Mouse (Mus musculus): ENCODE data around the gene Mmp25. TPM values are rescaled to one million over a fixed set of nuclear protein-coding genes. Genes with fewer than 3 reads are reported as not detected.

Gene Mmp25
- total and polyA plus RNA-seq, 2 experiments from 2014 or later, result 1.2 TPM

GRCm38 (mm10) chr17:23681086-23681485 lies 36.0 kb upstream of the Mmp25 start:
- DNase-seq (ENCODE audit: low spot score), result no peak
- no peak overlapping the region for H3K4me3 ChIP-seq (ENCODE audit: low read length)
- no peak for ATAC-seq
- H3K9ac ChIP-seq (replicated peaks; ENCODE audit: low read length), result no peak overlapping the region
- 81% methylated on average over 10 of the region's 10 CpGs for WGBS
- no peaks in the 10 kb centered on the region for H3K9me3 ChIP-seq (ENCODE audit: low read length)
- TF ChIP-seq CTCF (IDR thresholded peaks at IDR 0.05; ENCODE audit: low read depth), result no peak
- H3K4me2 ChIP-seq (ENCODE audit: low read depth, low read length), result no peak overlapping the region
- H3K27ac ChIP-seq, result no peak overlapping the region
- peaks cover 7% of the 10 kb centered on the region; the same call in 1 of the 2 replicates for H3K4me1 ChIP-seq (ENCODE audit: insufficient read depth, low read length)
- peaks cover 59% of the 10 kb centered on the region for H3K27me3 ChIP-seq (ENCODE audit: insufficient read depth, low read length)
- no peaks in the 10 kb centered on the region for H3K36me3 ChIP-seq (ENCODE audit: insufficient read depth, low read length)

DNA sequence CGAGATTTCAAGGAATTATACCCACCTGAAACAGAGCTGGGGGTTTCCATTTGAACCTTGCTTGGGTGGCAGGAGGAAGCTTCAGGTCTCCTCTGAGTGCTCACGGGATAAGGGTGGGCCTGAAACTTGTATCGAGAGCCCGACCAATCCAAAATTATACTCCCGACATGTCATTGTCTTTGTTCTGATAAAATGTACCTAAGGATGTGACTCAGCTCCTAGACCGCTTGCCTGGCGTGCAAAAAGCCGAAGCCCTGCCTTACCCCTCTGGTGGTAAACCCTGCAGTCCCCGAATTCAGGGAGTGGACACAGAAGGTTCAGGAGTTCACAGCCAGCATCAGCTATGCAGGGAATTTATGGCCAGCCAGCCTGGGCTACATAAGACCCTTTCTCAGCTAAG lies 35.3 kb upstream of the Mmp25 start:
- no peak overlapping the region for H3K27ac ChIP-seq
- H3K36me3 ChIP-seq (ENCODE audit: insufficient read depth, low read length), result no peaks in the 10 kb centered on the region
- H3K4me1 ChIP-seq (ENCODE audit: insufficient read depth, low read length), result peaks cover 7% of the 10 kb centered on the region; the same call in 1 of the 2 replicates
- H3K27me3 ChIP-seq (ENCODE audit: insufficient read depth, low read length), result peaks cover 59% of the 10 kb centered on the region
- no peak for DNase-seq (ENCODE audit: low spot score)
- H3K9me3 ChIP-seq (ENCODE audit: low read length), result no peaks in the 10 kb centered on the region
- no peak overlapping the region for H3K4me3 ChIP-seq (ENCODE audit: low read length)
- no peak overlapping the region for H3K9ac ChIP-seq (replicated peaks; ENCODE audit: low read length)
- H3K4me2 ChIP-seq (ENCODE audit: low read depth, low read length), result no peak overlapping the region
- WGBS, result 83% methylated on average over 9 of the region's 9 CpGs
- ATAC-seq, result no peak
- no peak for TF ChIP-seq CTCF (IDR thresholded peaks at IDR 0.05; ENCODE audit: low read depth)

DNA sequence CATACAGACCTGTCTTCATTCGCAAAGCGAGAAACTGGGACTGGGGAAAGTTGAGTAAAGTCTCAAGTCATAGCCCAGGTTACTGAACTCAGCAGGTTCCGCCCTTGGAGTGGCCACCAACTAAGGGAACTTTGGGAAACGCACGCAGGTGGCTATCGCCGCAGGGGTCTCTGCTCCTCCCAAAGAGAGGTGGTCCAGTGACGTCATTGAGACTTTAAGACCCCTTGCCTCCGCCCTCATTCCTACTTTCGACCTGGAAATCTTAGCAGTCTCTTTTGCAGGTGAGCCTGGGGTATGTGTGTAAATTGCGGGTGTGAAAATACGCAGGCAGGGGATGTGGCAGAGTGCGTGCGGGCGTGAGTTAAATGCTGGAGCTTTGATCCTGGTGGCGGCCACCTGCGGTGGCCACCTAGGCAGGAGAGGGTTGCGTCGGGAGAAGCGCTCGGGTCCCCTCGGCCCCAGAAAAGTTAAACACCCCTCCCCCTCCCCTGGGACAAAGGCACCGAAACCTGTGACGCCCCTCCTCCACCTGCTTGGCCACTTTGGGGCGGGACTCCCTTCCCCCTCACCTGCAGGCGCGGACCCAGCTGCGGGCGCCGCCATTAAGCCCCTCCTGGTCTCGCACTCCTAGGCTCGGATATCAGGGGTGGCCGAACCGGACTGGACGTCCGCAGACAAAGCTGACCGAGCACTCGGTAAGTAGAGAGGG lies 34.2 kb upstream of the Mmp25 start, which contains the start of gene Cldn6:
Gene Cldn6 (plus strand): TSS at position 123 of the 709 bp plus-strand sequence.
- H3K4me3 ChIP-seq (ENCODE audit: low read length), result peak within 1 kb of the TSS; percentile 21
- peaks cover 16% of the 10 kb centered on the region for H3K4me1 ChIP-seq (ENCODE audit: insufficient read depth, low read length)
- H3K9ac ChIP-seq (replicated peaks; ENCODE audit: low read length), result no peak within 1 kb of the TSS
- DNase-seq (ENCODE audit: low spot score) (no peak), ATAC-seq (no peak)
- H3K9me3 ChIP-seq (ENCODE audit: low read length), result no peaks in the 10 kb centered on the region
- H3K27me3 ChIP-seq (ENCODE audit: insufficient read depth, low read length), result peaks cover 56% of the 10 kb centered on the region
- no peak within 1 kb of the TSS for H3K27ac ChIP-seq
- WGBS, result 4% methylated on average over 36 of the region's 38 CpGs
- TF ChIP-seq CTCF (IDR thresholded peaks at IDR 0.05; ENCODE audit: low read depth), result no peak
- no peaks in the 10 kb centered on the region for H3K36me3 ChIP-seq (ENCODE audit: insufficient read depth, low read length)
- H3K4me2 ChIP-seq (ENCODE audit: low read depth, low read length), result peak within 1 kb of the TSS; percentile 39

- no peak for ATAC-seq
- WGBS, result under 1% methylated on average over 34 of the region's 34 CpGs
- H3K9me3 ChIP-seq (ENCODE audit: low read length), result no peaks in the 10 kb centered on the region
- TF ChIP-seq CTCF (IDR thresholded peaks at IDR 0.05; ENCODE audit: low read depth), result no peak
- H3K4me2 ChIP-seq (ENCODE audit: low read depth, low read length), result peak within 1 kb of the TSS; percentile 81
- H3K9ac ChIP-seq (replicated peaks; ENCODE audit: low read length), result peak within 1 kb of the TSS; percentile 41
- peak within 1 kb of the TSS; percentile 49 for H3K4me3 ChIP-seq (ENCODE audit: low read length)
- H3K27me3 ChIP-seq (ENCODE audit: insufficient read depth, low read length), result peaks cover 39% of the 10 kb centered on the region
- DNase-seq (ENCODE audit: low spot score), result peak; percentile 86
- H3K4me1 ChIP-seq (ENCODE audit: insufficient read depth, low read length), result peaks cover 19% of the 10 kb centered on the region
- H3K36me3 ChIP-seq (ENCODE audit: insufficient read depth, low read length), result no peaks in the 10 kb centered on the region
- H3K27ac ChIP-seq, result no peak within 1 kb of the TSS
These were observed 32.2 kb upstream of the Mmp25 start, which contains the start of gene Tnfrsf12a for GRCm38 (mm10) chr17:23677236-23677679. Gene Tnfrsf12a (minus strand): TSS chr17:23677468.

GRCm38 (mm10) chr17:23676473-23677031 lies 31.5 kb upstream of the Mmp25 start:
- no peaks in the 10 kb centered on the region for H3K9me3 ChIP-seq (ENCODE audit: low read length)
- ATAC-seq, result no peak
- H3K4me2 ChIP-seq (ENCODE audit: low read depth, low read length), result peak overlapping the region; percentile 81
- DNase-seq (ENCODE audit: low spot score), result no peak
- H3K4me1 ChIP-seq (ENCODE audit: insufficient read depth, low read length), result peaks cover 19% of the 10 kb centered on the region
- H3K36me3 ChIP-seq (ENCODE audit: insufficient read depth, low read length), result no peaks in the 10 kb centered on the region
- under 1% methylated on average over 37 of the region's 37 CpGs for WGBS
- H3K9ac ChIP-seq (replicated peaks; ENCODE audit: low read length), result peak overlapping the region; percentile 41
- H3K4me3 ChIP-seq (ENCODE audit: low read length), result peak overlapping the region; percentile 49
- H3K27ac ChIP-seq, result no peak overlapping the region
- H3K27me3 ChIP-seq (ENCODE audit: insufficient read depth, low read length), result peaks cover 32% of the 10 kb centered on the region
- TF ChIP-seq CTCF (IDR thresholded peaks at IDR 0.05; ENCODE audit: low read depth), result no peak

DNA sequence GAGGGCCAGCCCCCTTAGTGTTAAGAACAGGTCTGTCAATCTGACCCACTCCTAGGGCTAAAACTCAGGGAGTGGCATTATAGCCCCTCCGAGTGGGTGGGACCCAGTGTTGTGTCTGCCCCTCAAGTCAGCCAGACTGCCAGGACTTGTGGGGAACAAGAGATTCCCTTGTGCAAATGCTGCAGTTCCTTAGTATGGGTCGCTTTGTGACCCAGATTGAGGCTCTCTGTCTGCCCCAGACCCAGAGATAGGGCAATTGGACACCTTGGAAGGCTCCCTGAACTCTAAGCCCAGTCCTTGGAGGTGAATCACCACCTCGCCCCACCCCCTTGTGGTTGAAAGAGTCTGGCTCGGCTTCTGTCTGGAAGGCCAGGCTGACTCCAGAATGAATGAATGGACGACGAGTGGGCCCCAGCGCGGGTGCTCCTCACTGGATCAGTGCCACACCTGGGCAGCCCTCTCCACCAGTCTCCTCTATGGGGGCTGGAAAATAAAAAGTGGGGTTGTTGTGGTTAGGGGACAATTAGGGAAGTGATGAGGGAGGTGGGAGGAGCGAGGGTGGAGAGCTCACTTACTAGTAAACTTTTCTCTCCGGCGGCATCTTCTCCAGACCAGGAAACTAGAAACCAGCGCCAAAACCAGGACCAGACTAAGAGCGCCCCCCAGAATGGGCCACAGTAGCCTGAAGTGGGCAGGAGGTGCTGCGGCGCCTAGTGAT lies 30.6 kb upstream of the Mmp25 start:
- no peak overlapping the region for H3K9ac ChIP-seq (replicated peaks; ENCODE audit: low read length)
- no peaks in the 10 kb centered on the region for H3K36me3 ChIP-seq (ENCODE audit: insufficient read depth, low read length)
- no peaks in the 10 kb centered on the region for H3K9me3 ChIP-seq (ENCODE audit: low read length)
- DNase-seq (ENCODE audit: low spot score) (no peak), ATAC-seq (no peak)
- peaks cover 24% of the 10 kb centered on the region for H3K27me3 ChIP-seq (ENCODE audit: insufficient read depth, low read length)
- TF ChIP-seq CTCF (IDR thresholded peaks at IDR 0.05; ENCODE audit: low read depth), result peak; percentile 13; the same call in 1 of the 2 replicates
- WGBS, result 18% methylated on average over 15 of the region's 15 CpGs
- peak overlapping the region; percentile 81 for H3K4me2 ChIP-seq (ENCODE audit: low read depth, low read length)
- peak overlapping the region; percentile 49 for H3K4me3 ChIP-seq (ENCODE audit: low read length)
- no peak overlapping the region for H3K27ac ChIP-seq
- peaks cover 19% of the 10 kb centered on the region for H3K4me1 ChIP-seq (ENCODE audit: insufficient read depth, low read length)
